Mouse (Mus musculus): Measurements from ENCODE around the gene Stxbp2. TPM values are rescaled to one million over a fixed set of nuclear protein-coding genes. Genes with fewer than 3 reads are reported as not detected.

Gene Stxbp2
- 140 and 167 TPM in 2 replicates for polyA plus RNA-seq (2012; rRNA removed)

GRCm38 (mm10) chr8:3630647-3631477, at the start of gene Stxbp2:
TSS of gene Stxbp2 (plus strand) at chr8:3630955.

GRCm38 (mm10) chr8:3586993-3587390, 43.8 kb upstream of the Stxbp2 start, which contains the start of gene Camsap3:
TSS of gene Camsap3 (plus strand) at chr8:3587293.

DNA sequence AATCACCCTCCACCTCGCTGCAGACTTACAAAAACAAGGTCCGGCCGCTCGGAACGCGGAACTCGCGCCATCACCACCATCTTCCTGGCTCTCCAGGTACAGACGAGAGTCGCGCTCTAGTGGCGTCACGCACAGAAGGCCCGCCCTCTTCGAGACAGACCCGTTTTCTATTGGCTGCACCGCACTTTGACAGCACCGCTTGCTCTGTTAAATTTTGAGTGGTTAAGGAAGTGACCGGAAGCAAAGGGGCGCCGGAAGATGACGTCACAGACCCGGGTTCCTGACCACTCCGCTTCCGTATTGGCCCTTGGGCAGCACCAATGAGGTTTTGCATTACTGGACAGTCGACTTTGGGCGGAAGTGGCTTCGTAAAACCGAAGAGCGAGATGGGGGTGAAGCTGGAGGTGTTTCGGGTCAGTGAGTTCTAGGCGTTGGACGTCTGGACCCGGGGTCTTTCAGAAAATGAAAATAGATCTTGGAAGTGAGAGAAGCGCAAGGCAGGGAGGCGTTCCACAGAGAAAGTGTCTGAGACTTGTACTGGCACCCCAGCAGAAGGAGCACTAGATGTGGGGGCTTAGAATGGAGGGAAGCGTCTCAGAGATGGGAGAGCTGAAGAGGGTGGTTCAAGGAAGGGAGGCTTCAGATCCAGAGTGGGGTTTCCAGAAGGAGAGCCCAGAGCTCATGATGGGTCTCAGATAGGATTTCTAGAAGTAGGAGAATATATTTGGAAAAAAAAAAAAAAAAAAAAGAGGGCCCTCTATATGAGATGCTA, 9.4 kb upstream of the Stxbp2 start, which contains the start of the genes Xab2 and Pet100:
Gene Xab2 (minus strand): TSS at position 118 of the 772 bp plus-strand sequence.
Gene Pet100 (plus strand): TSS at position 350 of the 772 bp plus-strand sequence.

DNA sequence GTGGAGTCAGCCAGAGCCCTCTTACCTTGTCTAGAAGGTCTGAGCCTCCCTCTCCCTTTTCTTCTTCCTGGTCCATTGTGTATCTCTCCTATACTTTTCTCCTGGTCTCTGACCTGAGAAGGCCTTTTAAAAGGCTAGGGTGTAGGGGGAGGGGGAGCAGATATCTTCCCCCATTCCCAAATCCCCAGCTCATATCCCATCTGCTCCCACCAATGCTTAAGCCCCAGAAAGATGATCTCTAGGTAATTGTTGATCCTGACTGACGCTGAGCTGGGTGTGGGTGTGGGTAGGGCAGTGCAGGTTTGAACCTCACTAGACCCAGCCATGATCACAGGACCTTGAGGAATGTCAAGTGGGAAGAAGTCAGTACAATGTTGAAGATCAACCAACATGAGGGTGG, 5.3 kb upstream of the Stxbp2 start, which contains the start of gene Pcp2:
Gene Pcp2 (minus strand): TSS at position 101 of the 400 bp plus-strand sequence.

DNA sequence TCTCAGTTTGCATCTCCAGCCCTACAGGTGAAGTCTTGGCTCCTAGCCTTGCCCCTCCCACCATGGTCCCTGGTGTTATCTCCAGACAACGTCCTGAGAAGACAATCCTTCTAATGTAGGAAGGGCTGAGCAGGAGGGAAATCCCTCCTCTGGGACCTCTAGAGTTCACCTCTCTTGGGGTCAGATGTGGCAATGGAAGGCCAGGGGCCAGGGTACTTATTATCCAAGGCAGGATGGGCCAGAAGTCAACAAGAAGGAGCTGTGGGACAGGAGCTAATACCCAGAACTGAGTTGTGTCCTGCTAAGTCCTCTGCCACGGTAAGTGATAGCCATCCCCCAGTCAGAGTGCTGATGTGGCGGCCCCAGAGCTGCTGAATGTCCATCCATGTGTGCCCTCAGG, 24.8 kb downstream of the Stxbp2 start, which contains the start of gene Retn:
Gene Retn (plus strand): TSS at position 245 of the 400 bp plus-strand sequence.

GRCm38 (mm10) chr8:3665507-3665906, 34.8 kb downstream of the Stxbp2 start, which contains the start of gene Mcemp1:
TSS of gene Mcemp1 (plus strand) at chr8:3665754.

DNA sequence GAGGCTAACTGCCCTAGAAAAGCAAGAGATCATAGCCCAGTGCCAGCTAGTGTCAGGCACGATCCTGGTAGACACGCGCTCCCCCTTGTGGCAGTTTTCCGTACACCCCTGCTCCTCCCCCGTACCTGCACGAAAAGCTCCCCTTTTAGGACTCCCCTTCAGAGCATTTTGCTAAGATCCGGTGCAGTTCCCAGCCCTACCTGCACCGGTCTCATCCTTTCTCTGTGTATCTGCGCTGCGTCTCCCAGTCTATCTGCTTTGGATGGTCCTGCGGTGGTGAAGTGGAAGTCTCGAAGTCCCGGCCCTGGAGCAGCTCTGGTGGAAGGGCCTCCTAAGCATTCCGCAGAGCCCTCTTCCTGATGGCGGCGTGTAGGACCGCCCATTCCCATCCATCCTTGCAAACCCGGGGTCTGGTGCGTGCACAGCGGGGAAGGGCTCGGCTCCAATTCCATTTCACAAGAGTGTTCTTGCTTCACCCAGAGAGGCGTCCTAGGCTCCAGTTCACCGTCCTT, 41.3 kb downstream of the Stxbp2 start, which contains the start of gene Fcor:
Gene Fcor (minus strand): TSS at position 383 of the 512 bp plus-strand sequence.

DNA sequence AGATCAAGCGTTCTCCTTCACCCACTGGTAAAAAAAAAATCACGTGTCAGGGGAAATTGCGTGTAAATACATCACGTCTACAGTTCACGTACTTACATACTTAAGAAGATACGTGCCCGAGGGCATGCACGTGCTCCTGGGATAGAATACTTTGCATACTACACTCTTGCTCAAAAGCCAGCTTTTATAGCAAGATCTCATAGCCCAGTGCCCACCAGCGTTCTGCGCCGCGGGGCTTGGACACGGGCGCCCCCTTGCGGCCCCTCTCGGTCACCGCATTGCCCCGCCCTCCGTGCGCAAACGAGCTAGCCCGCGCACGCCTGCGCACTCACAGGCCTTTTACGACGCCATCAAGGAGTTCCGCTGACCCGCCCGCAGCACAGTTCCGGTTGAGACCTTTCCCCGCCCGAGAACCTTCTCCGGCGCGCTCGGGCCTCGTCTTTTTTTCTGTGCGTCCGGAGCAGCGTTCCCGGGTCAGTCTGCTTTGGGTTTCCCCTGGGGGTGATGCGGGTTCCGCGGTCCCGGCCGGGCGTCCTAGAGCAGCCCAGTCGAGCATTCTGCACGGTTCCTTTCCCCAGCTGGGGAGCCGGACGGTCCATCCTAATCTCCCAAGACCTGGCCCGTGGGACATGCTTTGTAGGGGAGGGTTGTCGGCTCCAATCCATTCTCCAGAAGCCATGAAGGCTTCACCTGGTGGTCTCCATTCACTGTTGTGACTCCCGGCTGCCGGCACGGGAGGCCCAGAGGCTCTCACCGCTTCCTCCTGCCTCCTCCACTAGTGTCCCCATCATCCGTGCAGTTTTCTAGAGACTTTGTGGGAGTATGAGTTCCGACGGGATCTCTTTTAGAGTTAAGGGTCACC, 45.6 kb downstream of the Stxbp2 start, which contains the start of gene Trappc5:
Gene Trappc5 (plus strand): TSS at position 169 of the 862 bp plus-strand sequence.

Other genes starting within 250 kb of the Stxbp2 start
- gene Arhgef18, start 237.9 kb upstream of the Stxbp2 start, polyA plus RNA-seq (2012; rRNA removed), result 18.9 and 21.2 TPM in 2 replicates
- gene Pex11g, start 163.3 kb upstream of the Stxbp2 start, polyA plus RNA-seq (2012; rRNA removed), result 7.2 and 10.4 TPM in 2 replicates
- gene Tex45, start 160.1 kb upstream of the Stxbp2 start, polyA plus RNA-seq (2012; rRNA removed), result 0.04 and 0.67 TPM in 2 replicates
- gene Zfp358, start 137.8 kb upstream of the Stxbp2 start, polyA plus RNA-seq (2012; rRNA removed), result 25.1 and 33.9 TPM in 2 replicates
- gene Mcoln1, start 130.5 kb upstream of the Stxbp2 start, polyA plus RNA-seq (2012; rRNA removed), result 245 and 262 TPM in 2 replicates
- gene Pnpla6, start 115.6 kb upstream of the Stxbp2 start, polyA plus RNA-seq (2012; rRNA removed), result 24.4 and 27.9 TPM in 2 replicates
- gene C330021F23Rik, start 63.0 kb upstream of the Stxbp2 start, polyA plus RNA-seq (2012; rRNA removed), result 0.10 TPM in 1 of 2 replicates, not detected in the other
- gene Camsap3, start 43.7 kb upstream of the Stxbp2 start, polyA plus RNA-seq (2012; rRNA removed), result 68.5 and 86.0 TPM in 2 replicates
- 19.5 and 20.3 TPM in 2 replicates for gene Xab2, start 9.6 kb upstream of the Stxbp2 start, polyA plus RNA-seq (2012; rRNA removed)
- 2.4 and 3.1 TPM in 2 replicates for gene Pet100, start 9.4 kb upstream of the Stxbp2 start, polyA plus RNA-seq (2012; rRNA removed)
- not detected in 2 replicates for gene Pcp2, start 5.4 kb upstream of the Stxbp2 start, polyA plus RNA-seq (2012; rRNA removed)
- 0.47 and 2.3 TPM in 2 replicates for gene Retn, start 24.8 kb downstream of the Stxbp2 start, polyA plus RNA-seq (2012; rRNA removed)
- gene Mcemp1, start 34.8 kb downstream of the Stxbp2 start, polyA plus RNA-seq (2012; rRNA removed), result not detected in 2 replicates
- gene Fcor, start 41.4 kb downstream of the Stxbp2 start, polyA plus RNA-seq (2012; rRNA removed), result 0.49 and 1.4 TPM in 2 replicates
- gene Trappc5, start 45.3 kb downstream of the Stxbp2 start, polyA plus RNA-seq (2012; rRNA removed), result 14.4 and 24.6 TPM in 2 replicates
- gene Fcer2a, start 63.2 kb downstream of the Stxbp2 start, polyA plus RNA-seq (2012; rRNA removed), result 0.03 and 0.15 TPM in 2 replicates
- gene Clec4g, start 89.7 kb downstream of the Stxbp2 start, polyA plus RNA-seq (2012; rRNA removed), result 0.08 TPM in 1 of 2 replicates, not detected in the other
- gene Cd209a, start 118.0 kb downstream of the Stxbp2 start, polyA plus RNA-seq (2012; rRNA removed), result 0.23 TPM in 1 of 2 replicates, not detected in the other
- 0.03 TPM in 2 replicates for gene Cd209e, start 223.4 kb downstream of the Stxbp2 start, polyA plus RNA-seq (2012; rRNA removed)
- 0.11 and 0.37 TPM in 2 replicates for gene Cd209d, start 247.6 kb downstream of the Stxbp2 start, polyA plus RNA-seq (2012; rRNA removed)

All from stomach, adult 2 months (tissue).